Comparison of ENCODE assay signal across 10 mouse cellular contexts in genomic region chr7:75859771-75860196, GRCm38 (mm10). TPM values are rescaled to one million over a fixed set of nuclear protein-coding genes. Genes with fewer than 3 reads are reported as not detected.
DNase-seq lines count a peak whose midpoint lies in the region; ATAC-seq lines count a peak whose summit lies in the region.
"Had no signal": no experiment of that assay in that cellular context is flagged by ENCODE, and none has a peak within 500 bp of the region (broad histone marks: within the 10 kb centered on the region; RNA-seq: fewer than 3 reads in every experiment).

No protein-coding gene starts in this region.

- peaks cover 27% of the 10 kb centered on the region for H3K36me3 ChIP-seq in liver, embryonic 15.5 days (replicated peaks)
- peaks cover 10% of the 10 kb centered on the region; the same call in 1 of the 2 replicates for H3K36me3 ChIP-seq in liver, embryonic 11.5 days (ENCODE audit: control insufficient read depth, insufficient read depth, low read length)

- no peak overlapping the region for H3K4me2 ChIP-seq in liver, embryonic 15.5 days
- no peak overlapping the region for H3K4me2 ChIP-seq in liver, embryonic 11.5 days

- H3K9me3 ChIP-seq in liver, embryonic 15.5 days (replicated peaks), result no peaks in the 10 kb centered on the region
- no peaks in the 10 kb centered on the region; the same call in 1 of the 2 replicates for H3K9me3 ChIP-seq in liver, embryonic 11.5 days (ENCODE audit: control insufficient read depth, low read length)

- no peaks in the 10 kb centered on the region for H3K27me3 ChIP-seq in liver, embryonic 15.5 days
- no peaks in the 10 kb centered on the region for H3K27me3 ChIP-seq in liver, embryonic 11.5 days (replicated peaks; ENCODE audit: control insufficient read depth, insufficient read depth, low read length)

- no peak overlapping the region for H3K4me3 ChIP-seq in liver, embryonic 15.5 days (replicated peaks)
- no peak overlapping the region for H3K4me3 ChIP-seq in liver, embryonic 11.5 days (ENCODE audit: low read depth, low read length)

- H3K27ac ChIP-seq in liver, embryonic 15.5 days (replicated peaks), result peak overlapping the region; percentile 38; the same call in 1 of the 2 replicates
- no peak overlapping the region for H3K27ac ChIP-seq in liver, embryonic 11.5 days (ENCODE audit: low read depth, low read length)

- DNase-seq in liver, embryonic 11.5 days (ENCODE audit: low spot score), result no peak
- DNase-seq in cerebellum, adult 11-12 months, result peak; percentile 68
- DNase-seq in cerebellum, postnatal 36 days, result peak; percentile 21 to 54
- DNase-seq in lung, postnatal 36 days, result peak; percentile 66
- DNase-seq in layer of hippocampus, adult 11-12 months (ENCODE audit: low spot score), result no peak
- DNase-seq in spleen, postnatal 4 days (ENCODE audit: low spot score in 2 of 2), result no peak
- DNase-seq: adrenal gland, postnatal 36 days; kidney, adult 2 months; layer of hippocampus, postnatal 36 days had no signal

- H3K4me1 ChIP-seq in liver, embryonic 15.5 days (replicated peaks), result peaks cover 71% of the 10 kb centered on the region
- H3K4me1 ChIP-seq in liver, embryonic 11.5 days (replicated peaks; ENCODE audit: control insufficient read depth, insufficient read depth, low read length), result peaks cover 33% of the 10 kb centered on the region

- 64% methylated on average over 9 of the region's 9 CpGs for WGBS in liver, embryonic 15.5 days (ENCODE audit: insufficient replicate concordance)
- 80% methylated on average over 9 of the region's 9 CpGs for WGBS in liver, embryonic 11.5 days

- ATAC-seq in liver, embryonic 15.5 days (ENCODE audit: insufficient read depth), result no peak
- ATAC-seq in liver, embryonic 11.5 days (replicated peaks; ENCODE audit: low FRiP score), result no peak

- H3K9ac ChIP-seq in liver, embryonic 15.5 days, result no peak overlapping the region
- no peak overlapping the region for H3K9ac ChIP-seq in liver, embryonic 11.5 days (ENCODE audit: low read depth, low read length)

RNA-seq across cellular contexts. Expression of gene Klhl25, which starts 11.7 kb away (rescaled TPM):
- 15.5 and 19.8 TPM in 2 replicates for polyA plus RNA-seq in liver, embryonic 15.5 days (2015; fragmentation: Nextera tagmentation; extraction: Ambion mirVana)
- 11.6 and 12.9 TPM in 2 replicates for polyA plus RNA-seq in liver, embryonic 11.5 days (2014; fragmentation: Nextera tagmentation; extraction: Ambion mirVana)

Comparison
In these comparisons a context has a peak if more than half of its experiments do, and no peak if none do; other contexts are left out.
1. DNase-seq: peak in cerebellum, adult 11-12 months (single experiment), cerebellum, postnatal 36 days (2 of 2) and lung, postnatal 36 days (single experiment); none in liver, embryonic 11.5 days (single experiment), layer of hippocampus, adult 11-12 months (single experiment) and spleen, postnatal 4 days (0 of 2).